Mouse (Mus musculus) spleen, adult 2 months (tissue): Measurements from ENCODE around the gene Tmtc1.

ENCODE experiments used
- CTCF ChIP-seq: fragments of 200-500 bp; IDR thresholded peaks from 2 replicates; pipeline ENCODE4 v1.5.1; 2011; ENCODE audit warnings: mild to moderate bottlenecking, inconsistent platforms; ENCODE audit not compliant: insufficient read depth, insufficient read length, insufficient replicate concordance; ENCODE audit errors: extremely low read depth
- POLR2A ChIP-seq: fragments of 200-500 bp; IDR thresholded peaks from 2 replicates; pipeline ENCODE4 v1.6.1; 2011; ENCODE audit warnings: low read depth, low read length, inconsistent platforms

DNA sequence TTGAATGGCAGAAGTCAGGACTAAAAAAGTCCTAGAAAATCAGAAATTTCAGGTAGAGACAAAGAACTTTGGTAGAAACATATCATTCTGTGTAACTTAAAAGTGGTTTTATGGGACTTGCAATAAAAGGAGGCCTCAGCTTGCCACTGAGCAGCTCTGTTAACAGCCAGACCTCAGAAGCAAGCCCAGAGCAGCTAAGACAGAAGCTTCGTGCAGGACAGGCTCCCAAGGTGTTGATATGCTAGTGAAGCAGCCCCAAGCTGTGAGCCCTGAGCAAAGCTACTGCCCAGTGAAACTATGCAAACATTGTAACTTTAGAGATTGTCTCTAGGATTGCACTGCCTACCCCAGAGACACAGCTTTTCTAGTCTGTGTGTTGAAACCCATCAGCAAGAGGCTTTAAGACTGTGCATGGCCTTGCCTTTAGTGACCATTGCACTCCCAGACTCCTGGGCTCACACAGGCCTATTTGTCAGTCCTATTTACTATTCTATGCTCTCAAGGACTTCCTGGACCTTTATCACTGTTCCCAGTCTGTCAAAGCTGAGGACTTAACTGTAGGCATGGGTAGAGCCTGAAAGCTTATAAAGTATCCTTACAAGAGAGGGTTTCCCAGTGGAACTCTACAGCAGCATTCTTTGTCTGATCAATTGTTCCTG lies 188.7 kb downstream of the Tmtc1 start:
- TF ChIP-seq CTCF (no peak), POLR2A (no peak)
